Mouse (Mus musculus): ENCODE data around the gene Coq4.
A peak's percentile ranks its signal among the peaks of the same experiment; 100 is the strongest.

The Coq4 gene

DNA sequence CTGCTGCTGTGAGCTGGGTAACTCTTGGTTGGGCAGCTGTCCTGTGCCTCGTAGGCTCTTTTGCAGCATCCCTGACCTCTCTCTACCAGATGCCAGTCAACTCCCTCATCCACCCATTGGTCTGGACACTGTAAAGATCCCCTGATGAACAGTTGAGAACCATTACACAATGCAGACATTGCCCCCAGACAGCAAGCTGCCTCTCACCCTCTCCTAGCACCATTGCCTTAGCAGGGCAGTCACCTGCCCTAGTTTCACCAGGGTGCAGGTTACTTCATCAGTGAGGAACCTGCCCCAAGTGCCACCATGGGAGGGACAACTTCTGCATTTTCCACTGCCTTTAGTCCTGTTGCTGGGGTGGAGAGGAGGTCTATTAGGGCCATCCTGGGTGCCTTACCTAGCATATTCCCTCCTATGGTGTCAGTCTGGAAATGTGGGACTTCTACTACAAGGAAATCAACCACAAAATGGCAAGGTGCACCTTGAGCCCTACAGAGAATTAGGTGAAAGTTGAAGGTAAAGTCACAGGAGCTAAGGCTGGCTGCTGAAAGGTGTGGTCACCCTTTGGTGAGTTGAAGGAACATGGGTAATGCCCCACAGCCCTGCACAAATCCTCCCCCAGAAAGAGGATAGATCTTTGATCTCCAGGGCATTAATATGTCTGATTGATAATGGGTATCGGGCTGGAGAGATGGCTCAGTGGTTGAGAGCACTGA lies 5.6 kb downstream of the Coq4 start:
- no peak for DNase-seq (ENCODE audit: extremely low read depth, low read depth)

DNA sequence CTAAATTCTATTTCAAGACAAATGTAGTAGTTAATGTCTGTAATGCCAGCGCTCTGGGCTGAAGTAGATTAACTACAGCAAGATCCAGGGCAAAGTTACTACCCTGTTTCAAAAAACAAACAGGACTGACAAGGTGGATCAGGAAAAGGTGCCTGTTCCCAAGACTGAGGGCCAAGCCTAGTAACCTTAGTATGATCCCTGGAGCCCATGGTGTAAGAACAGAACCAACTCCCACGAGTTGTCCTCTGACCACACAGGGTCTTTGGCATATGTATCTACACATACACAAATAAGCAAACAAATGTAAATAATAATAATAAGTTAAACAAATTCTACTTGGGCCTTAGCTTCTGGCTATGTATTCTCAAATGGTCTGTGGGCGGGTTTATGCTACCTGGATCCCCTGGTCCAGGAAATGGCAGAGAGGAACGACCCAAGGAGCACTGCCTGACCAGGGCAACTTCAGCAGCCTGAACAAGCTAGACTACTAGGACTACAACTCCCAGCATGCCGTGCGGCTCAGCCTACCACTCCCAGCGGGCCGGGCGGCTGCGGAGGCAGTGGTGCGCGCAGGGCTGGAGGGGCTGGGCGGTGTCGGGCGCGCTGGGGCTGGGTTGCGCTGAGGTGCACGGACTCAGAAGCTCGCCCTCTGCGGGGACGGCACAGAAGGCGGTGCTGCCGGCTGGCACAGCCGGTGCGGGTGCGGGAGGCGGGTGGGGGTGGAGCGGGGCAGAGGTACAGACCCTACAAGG lies 15.0 kb downstream of the Coq4 start, which contains the start of gene Slc27a4:
TSS of gene Slc27a4 (plus strand) at position 560 of the 752 bp plus-strand sequence.
- DNase-seq (ENCODE audit: extremely low read depth, low read depth), result peak; percentile 65

DNA sequence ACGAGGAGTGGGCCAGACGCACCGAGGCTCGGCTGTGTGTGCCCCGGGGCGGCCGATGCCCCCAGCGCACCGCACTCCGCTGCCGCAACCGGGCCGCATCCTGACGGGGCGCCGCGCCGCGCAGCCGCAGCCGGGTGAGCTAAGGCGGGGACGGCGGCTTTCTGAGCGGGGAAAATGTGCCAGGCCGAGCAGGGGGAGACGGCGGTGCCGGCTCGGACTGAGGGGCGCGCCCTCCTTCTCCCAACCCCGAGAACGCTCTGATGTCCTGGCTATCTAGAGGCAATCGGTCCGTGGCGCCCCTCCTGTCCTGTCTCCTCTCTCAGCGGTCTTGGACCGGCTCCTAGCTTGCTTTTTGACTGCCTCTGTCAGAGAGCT lies 15.5 kb downstream of the Coq4 start:
- no peak for DNase-seq (ENCODE audit: extremely low read depth, low read depth)

DNA sequence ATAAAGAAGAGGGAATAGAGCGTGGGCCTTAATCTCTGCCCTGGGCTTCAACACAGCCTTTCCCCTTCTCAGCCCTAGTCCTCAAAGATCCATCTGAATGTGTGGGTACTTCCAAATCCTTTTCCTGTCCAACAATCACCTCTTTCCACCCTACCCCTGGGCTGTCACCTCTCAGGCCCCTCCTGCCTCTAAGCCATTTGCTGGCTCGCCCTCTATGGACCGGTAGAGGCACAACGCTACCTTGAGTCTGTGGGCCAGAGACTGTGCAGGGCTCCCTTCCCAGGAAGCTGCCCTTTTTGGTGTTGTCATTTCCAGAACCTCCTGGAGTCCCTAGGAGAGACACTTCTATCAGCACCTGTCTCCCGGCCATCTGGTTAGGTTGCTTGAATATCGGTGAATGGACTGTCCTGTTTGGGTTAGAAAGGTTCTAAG lies 16.1 kb downstream of the Coq4 start:
- DNase-seq (ENCODE audit: extremely low read depth, low read depth), result peak; percentile 9

DNA sequence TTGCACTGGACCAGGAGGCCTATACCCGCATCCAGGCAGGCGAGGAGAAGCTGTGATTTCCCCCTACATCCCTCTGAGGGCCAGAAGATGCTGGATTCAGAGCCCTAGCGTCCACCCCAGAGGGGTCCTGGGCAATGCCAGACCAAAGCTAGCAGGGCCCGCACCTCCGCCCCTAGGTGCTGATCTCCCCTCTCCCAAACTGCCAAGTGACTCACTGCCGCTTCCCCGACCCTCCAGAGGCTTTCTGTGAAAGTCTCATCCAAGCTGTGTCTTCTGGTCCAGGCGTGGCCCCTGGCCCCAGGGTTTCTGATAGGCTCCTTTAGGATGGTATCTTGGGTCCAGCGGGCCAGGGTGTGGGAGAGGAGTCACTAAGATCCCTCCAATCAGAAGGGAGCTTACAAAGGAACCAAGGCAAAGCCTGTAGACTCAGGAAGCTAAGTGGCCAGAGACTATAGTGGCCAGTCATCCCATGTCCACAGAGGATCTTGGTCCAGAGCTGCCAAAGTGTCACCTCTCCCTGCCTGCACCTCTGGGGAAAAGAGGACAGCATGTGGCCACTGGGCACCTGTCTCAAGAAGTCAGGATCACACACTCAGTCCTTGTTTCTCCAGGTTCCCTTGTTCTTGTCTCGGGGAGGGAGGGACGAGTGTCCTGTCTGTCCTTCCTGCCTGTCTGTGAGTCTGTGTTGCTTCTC lies 28.5 kb downstream of the Coq4 start:
- DNase-seq (ENCODE audit: extremely low read depth, low read depth), result no peak

DNA sequence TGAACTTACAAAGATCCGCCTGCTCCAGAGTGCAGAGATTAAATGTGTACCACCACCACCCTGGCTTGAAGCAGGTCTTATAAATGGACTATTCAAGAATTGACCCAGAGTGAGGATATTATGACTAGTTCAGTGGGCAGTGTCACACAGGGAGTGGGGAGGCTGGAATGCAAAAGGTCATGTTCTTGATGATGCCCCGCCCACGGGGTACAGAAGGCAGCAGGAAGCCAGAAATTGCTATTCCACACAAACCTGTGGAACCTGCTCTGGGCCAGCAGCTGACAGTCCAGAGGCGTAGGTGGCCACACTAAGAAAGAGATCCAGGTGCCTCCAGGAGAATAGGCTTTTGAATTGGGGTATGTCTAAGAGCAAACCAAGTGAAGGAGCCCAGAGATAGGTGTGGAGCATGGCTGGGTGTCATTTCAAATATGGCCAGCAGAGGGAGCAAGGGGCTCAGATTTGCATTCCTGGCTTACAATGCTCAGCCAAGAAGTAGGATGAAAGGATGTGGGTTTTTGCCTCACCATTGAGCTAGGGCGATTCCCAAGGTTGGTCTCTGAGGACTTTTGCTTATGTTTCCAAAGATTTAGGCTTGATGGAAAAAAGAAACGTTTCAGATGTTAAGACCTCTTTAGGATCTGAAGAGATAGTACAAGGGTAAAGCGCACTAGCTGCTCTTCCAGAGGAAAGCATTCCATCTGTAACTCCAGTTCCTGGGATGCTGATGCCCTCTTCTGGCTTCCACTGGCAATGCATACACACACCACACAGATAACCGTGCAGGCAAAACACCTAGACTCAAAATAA lies 30.3 kb downstream of the Coq4 start:
- peak; percentile 52 for DNase-seq (ENCODE audit: extremely low read depth, low read depth)

DNA sequence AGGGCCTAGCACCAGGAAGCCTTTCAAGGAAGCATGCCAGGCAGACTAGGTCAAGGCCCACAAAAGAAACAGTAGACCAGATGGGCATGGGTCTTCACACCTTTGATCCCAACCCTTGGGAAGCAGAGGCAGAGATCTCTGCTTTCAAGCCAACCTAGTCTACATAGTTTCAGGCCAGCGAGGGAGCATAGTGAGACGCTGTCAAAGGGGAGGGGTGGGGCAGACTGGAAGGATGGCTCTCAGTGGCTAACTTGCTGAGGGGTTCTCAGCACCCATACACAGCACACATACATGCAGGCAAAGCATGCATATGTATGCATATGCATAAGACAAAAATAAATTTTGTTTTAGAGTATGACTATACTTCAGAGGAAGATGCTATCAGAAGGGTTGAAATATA lies 32.1 kb downstream of the Coq4 start:
- DNase-seq (ENCODE audit: extremely low read depth, low read depth), result no peak

DNA sequence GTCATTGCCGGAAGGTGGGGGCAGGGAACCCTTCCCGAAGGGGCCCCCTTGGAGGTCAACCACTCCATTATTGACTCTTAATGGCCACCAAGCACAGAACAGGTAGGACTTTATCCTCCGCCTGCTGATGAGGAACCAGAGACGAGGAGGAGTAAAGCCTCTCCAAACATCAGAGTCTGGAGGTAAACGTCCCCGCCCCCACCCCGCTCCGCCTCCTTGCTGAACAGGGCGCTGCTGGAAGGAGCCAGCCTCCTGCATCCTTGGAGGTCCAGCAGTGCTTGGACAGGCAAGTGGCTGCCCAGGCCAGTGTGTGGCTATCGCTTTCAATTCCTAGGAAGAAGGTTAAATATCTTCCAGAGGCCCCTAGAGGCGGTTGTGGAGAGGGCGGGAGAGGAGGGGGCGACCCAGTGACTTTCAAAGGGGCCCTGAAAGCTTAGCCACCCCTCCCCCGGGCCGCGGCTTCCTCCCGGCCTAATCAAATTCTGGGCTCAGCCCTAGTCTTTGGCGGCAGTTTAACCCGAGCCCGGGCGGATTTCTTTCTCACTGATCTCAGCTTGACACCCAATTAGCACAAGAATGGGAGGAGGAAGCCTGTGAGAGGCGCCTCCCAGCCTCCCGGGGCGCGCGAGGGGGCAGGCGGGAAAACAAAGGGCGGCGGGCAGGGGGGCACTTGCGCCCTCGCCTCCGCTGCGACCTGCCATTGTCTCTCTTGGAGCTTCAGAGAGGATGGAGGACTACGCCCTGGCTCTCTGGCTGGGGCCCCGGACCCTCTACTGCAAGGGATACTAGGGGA lies 32.9 kb downstream of the Coq4 start, which contains the start of gene Urm1:
TSS of gene Urm1 (plus strand) at position 51 of the 793 bp plus-strand sequence.
- DNase-seq (ENCODE audit: extremely low read depth, low read depth), result peak; percentile 63

DNA sequence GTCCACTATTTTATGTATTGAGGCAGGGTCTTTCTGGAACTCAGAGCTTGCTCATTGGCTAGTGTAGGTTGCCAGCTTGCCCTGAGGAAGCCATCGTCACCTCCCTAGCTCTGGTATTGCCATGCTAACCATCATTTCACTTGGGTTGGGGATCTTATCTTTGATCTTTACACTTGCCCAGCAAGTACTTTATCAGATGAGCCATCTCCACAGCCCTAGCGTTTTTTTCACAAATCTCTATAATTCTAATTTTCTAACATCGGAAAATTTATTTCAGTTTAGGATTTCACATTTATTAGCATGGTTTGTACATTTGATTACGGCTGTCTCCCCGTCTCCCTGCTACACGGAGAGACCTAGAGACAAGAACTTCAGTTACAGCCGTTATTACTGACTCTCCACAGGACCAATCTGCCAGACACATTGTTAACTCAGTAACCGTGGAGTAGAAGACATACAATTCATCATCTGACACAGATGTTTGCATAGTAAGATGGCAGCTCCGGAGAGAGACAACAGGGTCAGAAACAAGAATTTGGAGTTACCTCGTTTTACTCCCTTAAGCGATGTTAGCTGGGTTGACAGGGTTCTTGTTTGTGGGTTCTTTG lies 39.1 kb downstream of the Coq4 start:
- DNase-seq (ENCODE audit: extremely low read depth, low read depth), result peak; percentile 26

DNA sequence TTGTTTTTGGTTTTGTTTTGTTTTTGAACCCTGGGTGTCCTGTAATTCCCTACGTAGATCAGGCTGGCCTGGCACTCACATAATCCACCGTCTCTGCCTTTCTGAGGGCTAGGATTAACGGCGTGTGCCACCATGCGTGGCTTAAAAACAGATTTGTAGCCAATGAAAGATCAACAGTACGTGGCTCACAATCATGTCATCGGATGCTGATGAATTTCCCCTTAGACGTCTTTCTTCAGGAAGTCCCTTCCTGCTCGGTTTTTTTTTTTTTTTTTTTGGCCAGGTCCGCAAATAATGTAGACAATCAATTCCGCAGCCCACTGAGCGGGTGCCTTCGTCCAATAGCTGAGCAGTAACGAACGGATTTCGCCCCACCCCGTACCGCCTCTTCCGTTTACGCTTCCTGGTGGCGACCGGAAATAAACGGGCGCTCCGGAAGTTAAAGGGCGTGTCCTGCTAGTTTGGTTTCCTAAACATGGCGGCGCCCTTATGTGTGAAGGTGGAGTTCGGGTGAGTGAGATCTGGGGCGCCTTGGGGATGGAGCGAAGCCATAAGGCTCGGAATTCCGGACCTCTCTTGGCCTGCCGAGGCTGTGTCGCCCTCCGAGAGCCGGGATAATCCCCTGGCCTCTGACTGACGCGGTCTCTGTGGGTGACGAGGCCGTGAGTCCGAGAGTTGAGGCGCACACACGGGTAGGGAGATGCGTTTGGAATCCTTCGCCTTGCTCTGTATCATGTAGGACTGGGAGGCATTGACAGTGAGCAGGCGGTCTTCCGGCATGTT lies 39.8 kb downstream of the Coq4 start:
- DNase-seq (ENCODE audit: extremely low read depth, low read depth), result peak; percentile 97

DNA sequence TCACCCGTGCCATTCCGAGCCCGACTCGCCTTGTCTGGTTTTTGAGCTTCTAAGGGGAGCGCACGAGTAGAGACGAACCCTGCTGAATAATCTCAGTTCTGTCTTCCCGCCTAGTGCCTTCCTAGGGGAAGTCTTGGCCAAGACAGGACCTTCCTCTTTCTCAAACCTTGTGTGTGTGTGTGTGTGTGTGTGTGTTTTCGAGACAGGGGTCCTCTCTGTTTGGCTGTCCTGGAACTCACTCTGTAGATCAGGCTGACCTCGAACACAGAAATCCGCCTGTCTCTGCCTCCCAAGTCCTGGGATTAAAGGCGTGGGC lies 40.4 kb downstream of the Coq4 start:
- DNase-seq (ENCODE audit: extremely low read depth, low read depth), result peak; percentile 21

DNA sequence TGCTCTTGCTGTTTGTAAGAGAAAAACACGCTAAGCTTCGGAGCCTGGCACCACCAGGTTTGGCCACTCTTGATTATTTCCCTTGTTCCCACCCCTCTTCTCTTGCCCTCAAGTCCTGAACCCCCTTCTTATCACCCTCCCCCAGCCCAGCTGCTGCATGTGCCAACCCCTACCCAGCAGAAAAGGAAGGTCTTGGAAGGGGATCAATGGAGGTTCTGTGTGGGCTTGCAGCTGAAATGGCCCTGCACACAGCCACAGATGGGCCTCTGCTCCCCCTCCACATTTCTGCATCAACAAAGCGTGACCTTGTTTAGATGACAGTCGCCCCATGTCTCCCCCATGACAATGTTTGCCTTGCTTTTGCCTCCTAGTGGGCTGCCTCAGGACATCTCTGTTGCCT lies 43.8 kb downstream of the Coq4 start:
- DNase-seq (ENCODE audit: extremely low read depth, low read depth), result no peak

DNA sequence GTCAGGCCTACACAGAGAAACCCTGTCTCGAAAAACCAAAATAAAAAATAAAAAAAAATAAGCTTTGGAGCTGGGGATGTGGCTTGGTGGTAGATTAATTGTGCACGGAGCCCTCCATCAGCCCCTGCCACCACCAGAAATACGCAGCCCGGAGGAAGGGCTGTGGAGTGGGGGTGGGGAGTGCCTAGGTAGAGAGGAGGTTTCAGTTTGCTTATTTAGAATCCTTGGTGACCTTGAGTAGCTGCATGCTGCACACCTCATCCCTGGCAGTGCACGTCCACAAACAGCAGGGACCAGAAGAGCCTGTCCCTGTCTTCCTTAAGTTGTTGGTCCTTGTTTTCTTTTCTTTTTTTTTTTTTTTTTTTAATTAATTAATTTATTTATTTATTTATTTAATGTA lies 46.5 kb downstream of the Coq4 start:
- DNase-seq (ENCODE audit: extremely low read depth, low read depth), result no peak

DNA sequence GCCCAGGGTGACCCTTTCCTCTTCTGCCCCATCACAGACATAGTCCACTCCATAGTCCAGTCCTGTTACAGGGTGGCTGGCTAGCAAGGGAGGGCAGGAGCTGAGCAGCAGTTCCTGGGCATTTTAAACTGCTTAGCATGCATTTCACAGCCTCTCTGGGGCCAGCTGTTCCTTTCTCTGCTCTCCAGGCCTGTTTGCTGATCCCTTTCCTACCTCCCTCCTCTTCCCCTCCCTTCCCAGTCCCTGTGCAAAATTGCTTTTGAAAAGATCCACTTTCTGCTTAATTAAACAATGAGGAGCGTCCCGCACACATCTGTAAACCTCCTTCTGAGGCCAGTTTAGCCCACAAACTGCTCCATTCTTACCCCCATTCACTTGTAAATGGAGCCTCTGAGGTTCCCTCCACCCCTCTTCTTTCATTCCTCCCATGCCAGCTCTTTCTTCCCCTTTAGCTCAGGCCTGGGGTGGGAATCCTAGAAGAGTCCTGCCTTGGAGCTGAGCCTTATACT lies 48.2 kb downstream of the Coq4 start:
- DNase-seq (ENCODE audit: extremely low read depth, low read depth), result no peak

DNA sequence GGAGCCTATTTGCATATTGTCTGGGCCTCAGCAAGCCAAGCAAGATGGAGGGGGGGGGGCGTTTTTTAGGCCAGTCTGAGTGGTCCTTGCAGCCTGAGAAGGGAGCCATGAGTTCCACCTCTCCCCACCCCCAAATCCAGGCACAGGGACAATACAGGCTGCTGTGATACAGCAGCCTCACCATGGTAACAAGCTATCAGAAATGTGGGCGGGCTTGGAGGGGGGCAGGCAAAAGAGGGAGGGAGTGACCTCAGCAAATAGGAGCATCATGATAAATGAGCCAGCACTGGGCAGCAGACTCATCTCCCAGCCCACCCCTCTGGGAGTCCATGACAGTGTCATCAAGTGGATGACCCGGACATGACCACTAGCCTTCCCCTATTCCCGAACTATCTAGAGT lies 52.2 kb downstream of the Coq4 start:
- DNase-seq (ENCODE audit: extremely low read depth, low read depth), result no peak

DNA sequence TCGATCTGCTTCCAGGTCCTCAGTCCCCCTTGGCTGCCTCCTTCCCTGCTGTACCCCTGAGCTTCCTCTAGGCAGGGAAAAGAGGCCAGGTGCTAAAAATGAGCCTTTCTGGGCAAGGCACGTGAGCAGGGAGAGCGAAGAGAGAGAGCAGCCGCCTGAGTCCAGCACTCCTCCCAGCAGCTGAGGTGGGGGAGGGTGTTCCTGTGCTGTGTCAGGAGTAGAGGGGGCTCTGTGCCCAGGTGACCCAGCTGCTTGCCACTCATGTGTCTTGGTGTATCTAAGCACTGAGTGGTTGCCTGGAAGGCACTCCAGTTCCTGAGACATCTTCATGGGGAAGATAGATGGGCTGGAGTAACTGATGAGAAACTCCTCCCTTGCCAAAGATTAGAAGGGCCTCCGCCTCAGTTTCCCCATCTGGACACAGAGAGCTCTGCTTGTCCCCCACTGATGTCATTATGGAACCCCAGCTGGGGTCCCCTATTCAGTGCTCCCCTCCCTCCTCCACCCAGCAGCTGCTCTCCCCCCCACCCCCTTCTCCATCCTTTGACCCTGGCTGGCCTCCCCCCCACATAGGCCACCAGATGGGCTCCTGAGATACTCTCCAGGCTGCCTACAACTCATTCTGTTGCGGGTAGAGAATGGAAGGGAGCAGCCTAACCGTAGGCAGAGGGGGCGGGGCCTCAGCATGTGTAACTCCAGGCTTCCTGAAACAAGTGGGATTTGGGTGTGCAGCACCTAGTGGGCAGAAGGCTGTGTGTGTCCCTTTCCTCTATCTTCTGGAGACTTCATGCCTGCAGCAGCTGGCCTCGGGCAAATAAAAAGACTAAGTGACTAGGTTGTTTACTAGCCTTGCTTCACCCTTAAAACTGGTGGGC lies 56.2 kb downstream of the Coq4 start:
- DNase-seq (ENCODE audit: extremely low read depth, low read depth), result no peak

DNA sequence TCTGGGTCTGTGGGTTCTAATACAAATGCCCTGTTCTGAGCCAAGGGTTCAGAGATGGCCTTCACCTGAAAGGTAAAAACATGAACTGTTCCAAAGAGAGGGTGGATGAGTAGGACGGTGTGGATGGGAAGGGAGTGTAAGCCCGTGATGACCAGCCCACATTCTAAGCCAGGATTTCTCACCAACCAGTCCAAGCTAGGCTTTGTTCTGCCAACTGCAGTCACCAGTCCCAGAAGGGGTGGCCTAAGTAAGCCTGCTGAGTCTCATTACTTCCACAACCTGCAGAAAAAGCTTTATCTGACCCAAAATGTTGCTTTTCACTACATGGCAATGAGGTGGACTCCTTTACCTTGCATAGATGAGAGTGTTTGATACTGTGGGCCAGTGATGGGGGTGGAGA lies 56.8 kb downstream of the Coq4 start:
- no peak for DNase-seq (ENCODE audit: extremely low read depth, low read depth)

DNA sequence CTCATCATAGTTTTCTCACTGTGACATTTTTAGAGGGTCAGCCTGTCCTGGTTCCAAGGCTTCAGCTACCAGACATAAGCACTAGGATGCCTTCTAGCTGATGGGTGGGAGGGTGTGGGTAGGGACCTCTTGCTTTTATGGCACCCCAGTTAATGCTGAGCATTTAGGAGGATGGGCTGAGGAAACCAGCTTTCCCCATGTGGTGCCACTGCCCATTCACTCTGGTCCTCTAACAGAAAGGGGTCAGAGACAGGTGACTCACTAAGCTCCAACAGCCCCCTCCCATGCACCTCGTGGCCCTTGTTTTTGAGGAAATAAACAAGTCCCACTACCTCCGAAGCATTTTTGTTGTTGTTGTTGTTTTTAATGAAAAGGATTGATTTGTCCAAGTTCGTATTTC lies 57.4 kb downstream of the Coq4 start:
- DNase-seq (ENCODE audit: extremely low read depth, low read depth), result no peak
